Mouse (Mus musculus) kidney, embryonic 14.5 days (tissue): Measurements from ENCODE around the gene Zdhhc22. TPM values are rescaled to one million over a fixed set of nuclear protein-coding genes. Genes with fewer than 3 reads are reported as not detected.

Experiments used
- ATAC-seq: fragments of 200-750 bp; cut with Nextera tagmentation; 2 replicates; pipeline ENCODE4 v1.8.0; 2017; ENCODE audit warnings: moderate number of reproducible peaks, mild to moderate bottlenecking, moderate TSS enrichment, moderate library complexity; ENCODE audit not compliant: low FRiP score, low TSS enrichment
- H3K27ac ChIP-seq: fragments of 300-500 bp; sonication (generic); 2 replicates; pipeline ENCODE4 v1.5.1; 2014; ENCODE audit warnings: low read depth, mild to moderate bottlenecking, low read length, moderate library complexity, mixed read lengths
- H3K27me3 ChIP-seq: fragments of 300-500 bp; sonication (generic); 2 replicates; pipeline ENCODE4 v1.6.1; 2014; ENCODE audit warnings: mild to moderate bottlenecking, low read length; ENCODE audit not compliant: control insufficient read depth, insufficient read depth
- H3K36me3 ChIP-seq: fragments of 300-500 bp; sonication (generic); 2 replicates; pipeline ENCODE4 v1.6.1; 2014; ENCODE audit warnings: low read length, mixed read lengths; ENCODE audit not compliant: control insufficient read depth, insufficient read depth
- H3K4me1 ChIP-seq: fragments of 300-500 bp; sonication (generic); 2 replicates; pipeline ENCODE4 v1.6.1; 2014; ENCODE audit warnings: low read length, mixed read lengths; ENCODE audit not compliant: control insufficient read depth, insufficient read depth
- H3K4me2 ChIP-seq: fragments of 300-500 bp; sonication (generic); replicated peaks from 2 replicates; pipeline ENCODE4 v1.6.1; 2014; ENCODE audit warnings: low read depth, mild to moderate bottlenecking, low read length
- H3K4me3 ChIP-seq: fragments of 300-500 bp; sonication (generic); 2 replicates; pipeline ENCODE4 v1.5.1; 2014; ENCODE audit warnings: mild to moderate bottlenecking, low read length
- H3K9ac ChIP-seq: fragments of 300-500 bp; sonication (generic); 2 replicates; pipeline ENCODE4 v1.6.1; 2014; ENCODE audit warnings: low read depth, mild to moderate bottlenecking, low read length, moderate library complexity
- H3K9me3 ChIP-seq: fragments of 300-500 bp; sonication (generic); 2 replicates; pipeline ENCODE4 v1.6.1; 2016; ENCODE audit warnings: low read length; ENCODE audit not compliant: control insufficient read depth
- WGBS: fragments of 180-500 bp; shearing (Covaris S2); extraction: QIAGEN DNeasy Blood & Tissue Kit; methylation state at CpG from one replicate; pipeline ENCODE4 v1.1.7; 2014; 5-methylcytosine and 5-hydroxymethylcytosine counted together
- polyA plus RNA-seq: library from polyadenylated mRNA; unstranded; fragments of >200 nt; fragmentation: Nextera tagmentation; extraction: Ambion mirVana; gene quantifications from 2 replicates; pipeline ENCODE4 v1.2.1, GENCODE M21; 2014

Gene Zdhhc22
- polyA plus RNA-seq, 1 experiment from 2014 or later = not detected

- Histone ChIP-seq H3K9me3 (no peaks in the 10 kb centered on the region), H3K9ac (no peak overlapping the region), H3K4me1 (0 out of 2 replicates have a peak, but pooled peaks cover 2% of the 10 kb centered on the region), H3K27me3 (no peaks in the 10 kb centered on the region), H3K4me2 (no peak overlapping the region), H3K27ac (no peak overlapping the region), H3K4me3 (no peak overlapping the region), H3K36me3 (no peaks in the 10 kb centered on the region)
- 82% methylated on average over 9 of the region's 9 CpGs for WGBS
- no peak for ATAC-seq
Observed at GRCm38 (mm10) chr12:86938571-86938970, 51.7 kb downstream of the Zdhhc22 start.

- no peak overlapping the region for H3K9ac ChIP-seq
- ATAC-seq = no peak
- no peaks in the 10 kb centered on the region for H3K36me3 ChIP-seq
- H3K4me2 ChIP-seq = no peak overlapping the region
- H3K27ac ChIP-seq = no peak overlapping the region
- H3K27me3 ChIP-seq = no peaks in the 10 kb centered on the region
- H3K4me3 ChIP-seq = no peak overlapping the region
- 79% methylated on average over 11 of the region's 11 CpGs for whole genome bisulfite sequencing
- H3K4me1 ChIP-seq = 0 out of 2 replicates have a peak, but pooled peaks cover 6% of the 10 kb centered on the region
- H3K9me3 ChIP-seq = no peaks in the 10 kb centered on the region
Observed at GRCm38 (mm10) chr12:86936587-86937343, 53.5 kb downstream of the Zdhhc22 start.

- no peaks in the 10 kb centered on the region for H3K9me3 ChIP-seq
- no peak overlapping the region for H3K4me2 ChIP-seq
- H3K27me3 ChIP-seq = no peaks in the 10 kb centered on the region
- no peak for ATAC-seq
- H3K4me3 ChIP-seq = no peak overlapping the region
- WGBS = 86% methylated on average over 8 of the region's 8 CpGs
- no peaks in the 10 kb centered on the region for H3K36me3 ChIP-seq
- H3K9ac ChIP-seq = no peak overlapping the region
- 0 out of 2 replicates have a peak, but pooled peaks cover 6% of the 10 kb centered on the region for H3K4me1 ChIP-seq
- no peak overlapping the region for H3K27ac ChIP-seq
Observed at GRCm38 (mm10) chr12:86935692-86936282, 54.4 kb downstream of the Zdhhc22 start.

- ATAC-seq = no peak
- Histone ChIP-seq H3K27me3 (no peaks in the 10 kb centered on the region), H3K4me3 (no peak overlapping the region), H3K4me1 (0 out of 2 replicates have a peak, but pooled peaks cover 6% of the 10 kb centered on the region), H3K9ac (no peak overlapping the region), H3K27ac (no peak overlapping the region), H3K4me2 (no peak overlapping the region), H3K9me3 (no peaks in the 10 kb centered on the region), H3K36me3 (no peaks in the 10 kb centered on the region)
- WGBS = 59% methylated on average over 1 of the region's 1 CpGs
Observed at GRCm38 (mm10) chr12:86934748-86935147, 55.5 kb downstream of the Zdhhc22 start.

GRCm38 (mm10) chr12:86932575-86932952, 57.7 kb downstream of the Zdhhc22 start:
- H3K27ac ChIP-seq = no peak overlapping the region
- no peaks in the 10 kb centered on the region for H3K27me3 ChIP-seq
- ATAC-seq = no peak
- no peak overlapping the region for H3K4me3 ChIP-seq
- H3K4me1 ChIP-seq = 0 out of 2 replicates have a peak, but pooled peaks cover 6% of the 10 kb centered on the region
- no peak overlapping the region for H3K4me2 ChIP-seq
- no peak overlapping the region for H3K9ac ChIP-seq
- H3K36me3 ChIP-seq = no peaks in the 10 kb centered on the region
- WGBS = 43% methylated on average over 6 of the region's 6 CpGs
- H3K9me3 ChIP-seq = no peaks in the 10 kb centered on the region; the same call in 1 of the 2 replicates

GRCm38 (mm10) chr12:86931919-86932574, 58.2 kb downstream of the Zdhhc22 start:
- no peak overlapping the region for H3K9ac ChIP-seq
- no peak overlapping the region for H3K27ac ChIP-seq
- no peak for ATAC-seq
- whole genome bisulfite sequencing = 16% methylated on average over 7 of the region's 7 CpGs
- H3K4me1 ChIP-seq = 0 out of 2 replicates have a peak, but pooled peaks cover 6% of the 10 kb centered on the region
- H3K4me3 ChIP-seq = no peak overlapping the region
- H3K9me3 ChIP-seq = no peaks in the 10 kb centered on the region; the same call in 1 of the 2 replicates
- H3K36me3 ChIP-seq = no peaks in the 10 kb centered on the region
- no peaks in the 10 kb centered on the region for H3K27me3 ChIP-seq
- no peak overlapping the region for H3K4me2 ChIP-seq

GRCm38 (mm10) chr12:86930934-86931729, 59.1 kb downstream of the Zdhhc22 start:
- no peak for ATAC-seq
- WGBS = 75% methylated on average over 6 of the region's 6 CpGs

More at GRCm38 (mm10) chr12:86930934-86931729, 59.1 kb downstream of the Zdhhc22 start:
- Histone ChIP-seq H3K4me3 (no peak overlapping the region), H3K9me3 (no peaks in the 10 kb centered on the region; the same call in 1 of the 2 replicates), H3K36me3 (no peaks in the 10 kb centered on the region), H3K9ac (no peak overlapping the region), H3K4me2 (no peak overlapping the region), H3K4me1 (0 out of 2 replicates have a peak, but pooled peaks cover 6% of the 10 kb centered on the region), H3K27ac (no peak overlapping the region), H3K27me3 (no peaks in the 10 kb centered on the region)
